Mouse (Mus musculus) c-Kit-positive CD71-positive TER-119-positive erythroid progenitor cells, embryonic 14.5 days (primary cell): ENCODE results near the gene Il11.

ENCODE experiments used
- DNase-seq: peaks from one replicate; pipeline ENCODE4 v3.0.0-alpha.2; 2013; ENCODE audit warnings: low spot score

The Il11 gene

DNA sequence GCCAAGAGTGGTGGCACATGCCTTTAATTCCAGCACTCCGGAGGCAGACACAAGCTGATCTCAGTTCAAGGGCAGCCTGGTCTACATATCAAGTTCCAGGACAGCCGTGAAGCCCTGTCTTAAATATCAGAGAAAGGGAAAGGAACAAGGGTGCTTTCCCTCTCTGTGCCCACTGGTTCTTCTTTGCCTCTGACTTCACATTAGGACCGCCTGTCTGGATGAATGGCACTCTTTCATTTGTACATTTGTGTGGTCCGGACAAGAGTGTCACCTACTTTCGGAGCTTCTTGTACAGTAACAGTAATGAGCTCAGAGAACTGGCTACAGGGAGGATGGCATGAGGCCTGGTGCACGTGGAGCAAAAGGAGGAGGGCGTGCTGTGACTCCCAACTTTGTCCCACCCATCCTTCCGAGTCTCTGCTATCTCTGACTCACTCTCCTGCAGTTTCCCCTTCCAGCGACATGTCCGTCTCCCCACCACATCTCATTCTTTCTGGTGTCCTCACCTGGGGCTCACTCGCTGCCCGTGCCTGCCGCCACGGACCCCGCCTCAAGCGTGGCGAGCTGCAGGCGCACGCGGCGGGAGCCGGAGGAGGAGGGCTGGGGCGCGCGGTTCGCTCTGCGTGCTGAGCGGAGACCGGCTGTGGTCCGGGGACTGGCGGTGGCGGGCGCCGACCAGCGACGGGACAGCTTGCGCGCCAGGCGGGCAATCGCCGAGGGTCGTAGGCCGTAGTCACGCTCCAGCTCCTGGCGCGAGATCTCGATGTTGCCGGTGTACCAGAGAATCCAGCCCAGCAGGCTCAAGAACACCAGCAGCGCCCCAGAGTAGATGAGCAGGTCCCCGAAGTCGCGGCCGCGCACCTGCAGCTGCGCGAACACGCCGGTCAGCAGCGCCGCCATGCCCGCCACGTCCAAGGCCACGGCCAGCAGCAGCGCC is 6.1 kb upstream of the Il11 start:
- DNase-seq, result peak; percentile 67

- DNase-seq, result no peak
Observed at GRCm38 (mm10) chr7:4783667-4784268, 1.1 kb upstream of the Il11 start.

DNA sequence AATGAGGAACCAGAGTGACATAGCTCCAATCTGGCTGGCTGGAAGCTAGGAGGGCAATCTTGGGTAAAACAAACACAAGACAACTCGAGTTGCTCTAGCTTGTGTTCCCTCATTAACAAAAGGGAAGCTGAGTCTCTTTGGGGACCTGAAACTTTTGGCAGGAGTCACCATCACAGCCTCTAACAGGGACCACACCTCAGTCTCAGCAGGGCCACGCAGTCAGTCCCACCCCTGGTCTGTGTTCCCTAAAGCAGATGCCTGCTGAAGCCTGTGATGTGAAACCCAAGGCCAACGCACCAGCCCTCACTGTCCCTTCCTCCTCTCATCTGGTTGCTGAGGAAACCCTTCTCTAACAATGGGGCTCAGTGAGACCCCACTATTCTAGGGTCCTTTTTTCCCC is 529 bp downstream of the Il11 start:
- DNase-seq, result no peak

GRCm38 (mm10) chr7:4779921-4780320 is 2.7 kb downstream of the Il11 start:
- DNase-seq, result no peak

DNA sequence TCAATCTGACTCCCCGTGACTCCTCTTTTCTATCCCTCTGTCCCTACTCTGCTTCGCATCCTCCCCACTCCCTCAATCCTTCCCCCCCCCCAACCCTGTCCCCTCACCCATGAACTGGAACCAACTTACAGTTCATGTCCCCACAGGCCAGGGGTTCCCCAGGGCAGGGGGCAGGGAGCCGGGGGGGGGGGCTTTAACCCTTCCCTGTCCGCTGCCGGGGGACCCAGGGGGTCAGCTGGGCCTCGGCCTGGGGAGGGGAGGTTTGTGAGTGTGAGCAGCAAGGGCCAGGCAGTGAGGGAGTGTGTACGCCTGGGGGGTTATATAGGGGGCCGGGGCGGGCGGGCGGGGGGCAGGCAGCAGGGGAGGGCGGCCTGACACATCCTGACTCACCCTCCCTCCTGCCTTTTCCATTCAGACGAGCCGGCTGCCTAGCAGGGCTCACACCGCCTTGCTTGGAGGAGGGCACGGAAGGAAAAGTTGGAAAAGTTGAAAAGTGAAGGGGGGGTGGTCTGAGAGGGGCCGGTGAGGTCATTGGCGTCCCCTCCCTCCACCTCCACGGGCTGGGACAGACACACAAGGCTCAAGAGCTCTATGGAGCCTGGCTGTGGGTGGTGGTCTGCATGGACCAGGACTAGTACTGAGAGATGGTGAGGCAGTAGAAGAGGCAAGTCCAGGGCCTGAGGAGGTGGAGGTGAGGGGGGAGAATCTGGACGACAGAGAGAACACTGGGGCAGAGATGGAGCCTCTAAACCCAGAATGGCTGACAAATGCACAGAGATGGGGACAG is 4.6 kb downstream of the Il11 start:
- no peak for DNase-seq

DNA sequence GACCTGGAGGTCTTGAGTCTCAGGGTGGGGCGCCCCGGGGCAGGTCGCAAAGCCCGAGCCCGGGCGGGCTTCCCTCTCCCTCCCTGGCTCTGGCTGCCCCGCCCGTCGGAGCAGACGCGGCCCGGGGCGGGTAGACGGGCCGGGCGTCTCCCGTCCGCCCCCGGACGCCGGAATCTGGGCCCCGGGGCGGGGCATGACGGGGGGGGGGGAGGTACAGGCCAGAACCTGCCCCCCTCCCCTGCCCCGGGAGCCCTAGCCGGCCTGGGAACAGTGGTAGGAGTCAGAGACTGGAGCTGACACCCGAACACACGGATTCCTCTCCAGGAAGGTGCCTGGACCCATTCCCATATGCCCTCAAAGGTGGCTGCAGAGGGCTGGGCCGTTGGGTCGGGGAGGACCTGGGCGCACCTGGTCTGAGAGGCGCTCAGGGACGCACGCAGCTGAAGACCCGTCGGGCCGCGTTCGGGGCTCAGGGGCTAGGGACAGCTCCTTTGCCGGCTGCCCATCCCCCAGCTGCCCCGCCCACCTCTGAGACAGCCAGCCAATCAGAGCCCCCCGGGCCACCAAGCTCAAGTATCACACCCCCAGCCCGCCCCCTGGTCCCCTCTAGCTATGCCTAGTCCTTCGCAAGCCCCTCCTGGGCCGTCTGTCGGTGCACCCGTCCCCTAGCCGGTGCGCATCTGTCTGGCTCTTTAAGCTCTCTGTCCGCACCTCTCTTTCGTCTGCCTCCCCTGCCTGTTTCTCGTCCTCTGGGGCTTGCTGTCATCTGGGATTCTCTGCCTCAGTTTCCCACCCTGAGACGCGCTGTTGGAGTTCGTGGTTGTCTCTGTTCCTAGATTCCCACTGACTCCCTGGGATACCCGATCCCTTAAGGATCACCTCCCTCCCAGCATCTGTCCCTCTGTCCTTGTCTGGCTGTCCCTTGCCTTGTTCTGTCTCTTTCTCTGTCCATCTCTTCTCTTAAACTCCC is 5.5 kb downstream of the Il11 start:
- no peak for DNase-seq

GRCm38 (mm10) chr7:4776131-4776530 is 6.5 kb downstream of the Il11 start:
- DNase-seq, result no peak

DNA sequence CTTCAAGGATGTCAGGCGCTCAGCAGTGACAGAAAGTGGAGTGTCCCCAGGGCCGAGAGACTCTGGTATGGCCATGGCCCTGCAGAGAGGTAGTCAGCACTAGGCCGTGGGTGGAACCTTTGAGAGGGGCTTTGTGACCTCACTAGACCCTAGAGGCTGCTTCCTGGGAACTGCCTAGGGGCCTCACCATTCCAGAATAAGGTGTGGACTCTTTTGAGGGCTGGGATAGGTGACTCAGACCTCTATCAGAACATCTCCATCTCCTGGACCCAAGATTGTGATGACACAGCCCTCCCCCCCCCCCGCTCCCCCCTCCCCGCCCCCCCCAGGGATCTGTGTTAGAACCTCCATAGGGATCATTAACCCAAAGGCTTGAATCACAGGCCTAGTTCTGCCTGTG is 11.5 kb downstream of the Il11 start, which contains the start of gene Fam71e2:
Fam71e2 (minus strand) TSS at position 101 of the 400 bp plus-strand sequence.
- DNase-seq, result no peak

- no peak for DNase-seq
Observed at GRCm38 (mm10) chr7:4764946-4765710, 17.5 kb downstream of the Il11 start.

GRCm38 (mm10) chr7:4759670-4760069 is 23.0 kb downstream of the Il11 start:
- no peak for DNase-seq

- peak; percentile 91 for DNase-seq
Observed at GRCm38 (mm10) chr7:4752821-4753570, 29.7 kb downstream of the Il11 start, which contains the start of gene Cox6b2. TSS of gene Cox6b2 (minus strand) at chr7:4753094.

DNA sequence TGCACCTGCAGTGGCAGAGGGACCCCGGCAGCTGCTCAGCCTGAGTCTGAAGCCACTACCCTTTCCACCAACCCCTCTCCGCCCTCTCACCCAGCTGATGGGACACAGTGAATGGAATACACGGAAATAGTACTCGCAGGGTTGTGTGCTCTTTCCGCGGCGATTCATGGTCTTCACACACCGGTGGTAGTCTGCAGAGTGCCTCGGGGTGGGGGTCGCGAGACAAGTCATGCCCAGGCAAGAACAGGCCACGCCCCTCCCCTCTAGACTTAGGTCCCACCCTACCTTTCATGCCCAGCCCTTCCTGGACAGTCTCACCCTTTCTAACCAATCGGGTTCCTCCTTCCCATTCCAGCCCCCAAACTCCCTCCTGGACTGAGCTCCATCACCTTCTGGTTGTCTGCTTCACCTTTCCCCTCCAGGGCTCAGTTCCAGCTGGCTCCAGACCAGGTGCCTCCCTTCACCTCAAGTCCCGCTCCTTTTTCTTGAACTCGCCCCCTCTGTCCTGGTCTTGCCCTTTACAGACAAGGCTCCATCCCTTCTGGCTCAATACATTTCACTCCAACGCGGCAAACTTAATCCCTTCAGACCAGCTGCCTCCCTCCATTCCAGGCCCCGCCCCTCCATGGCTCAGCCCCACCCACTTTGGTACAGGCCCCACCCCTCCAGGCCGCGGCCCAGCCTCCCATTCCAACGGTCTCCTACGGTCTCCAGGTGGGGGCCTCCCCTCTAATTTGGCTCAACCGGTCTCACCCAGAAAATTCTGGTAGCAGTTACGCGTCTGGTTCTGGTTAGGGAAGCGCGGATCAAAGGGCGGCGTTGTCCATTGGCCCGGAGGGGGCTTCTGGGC is 30.5 kb downstream of the Il11 start:
- DNase-seq, result peak; percentile 83

DNA sequence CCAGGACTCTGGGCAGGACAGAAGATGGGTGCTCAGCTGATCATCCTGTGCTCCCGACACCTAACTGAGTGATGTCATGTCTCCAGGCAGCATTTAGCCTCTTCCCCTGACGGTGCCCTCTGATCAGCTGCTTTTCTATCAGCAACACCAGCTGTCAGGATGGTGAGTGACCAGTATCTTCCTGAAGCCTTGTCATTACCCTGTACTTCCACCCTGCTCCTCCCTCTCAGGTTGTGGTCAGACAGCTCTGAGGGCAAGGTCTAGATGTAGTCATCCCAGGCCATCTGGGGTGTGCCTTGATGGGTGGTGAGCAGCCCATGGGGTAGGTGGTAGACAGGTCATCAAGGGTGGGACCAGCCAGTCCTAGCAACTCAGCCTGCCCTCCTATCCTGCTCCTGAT is 33.5 kb downstream of the Il11 start:
- DNase-seq, result no peak

DNA sequence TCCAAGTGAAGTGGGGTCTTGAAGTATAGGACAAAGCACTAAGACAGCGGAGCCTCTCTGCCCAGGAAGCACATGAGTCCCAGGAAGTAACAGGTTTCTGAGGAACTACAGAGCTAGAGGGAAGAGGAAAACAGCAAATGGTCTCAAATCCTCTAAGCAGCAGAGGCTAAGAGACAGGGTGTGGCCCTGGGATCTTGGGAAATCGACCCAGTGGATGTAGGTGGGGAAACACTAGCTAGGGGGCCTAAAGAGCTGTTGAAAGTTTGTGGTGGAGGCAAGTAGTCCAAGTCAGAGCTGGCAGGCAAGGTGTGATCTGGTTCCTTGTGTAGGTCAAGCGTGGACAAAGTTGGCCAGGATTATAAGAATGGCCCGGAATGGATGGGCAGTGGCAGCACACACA is 34.3 kb downstream of the Il11 start:
- no peak for DNase-seq

DNA sequence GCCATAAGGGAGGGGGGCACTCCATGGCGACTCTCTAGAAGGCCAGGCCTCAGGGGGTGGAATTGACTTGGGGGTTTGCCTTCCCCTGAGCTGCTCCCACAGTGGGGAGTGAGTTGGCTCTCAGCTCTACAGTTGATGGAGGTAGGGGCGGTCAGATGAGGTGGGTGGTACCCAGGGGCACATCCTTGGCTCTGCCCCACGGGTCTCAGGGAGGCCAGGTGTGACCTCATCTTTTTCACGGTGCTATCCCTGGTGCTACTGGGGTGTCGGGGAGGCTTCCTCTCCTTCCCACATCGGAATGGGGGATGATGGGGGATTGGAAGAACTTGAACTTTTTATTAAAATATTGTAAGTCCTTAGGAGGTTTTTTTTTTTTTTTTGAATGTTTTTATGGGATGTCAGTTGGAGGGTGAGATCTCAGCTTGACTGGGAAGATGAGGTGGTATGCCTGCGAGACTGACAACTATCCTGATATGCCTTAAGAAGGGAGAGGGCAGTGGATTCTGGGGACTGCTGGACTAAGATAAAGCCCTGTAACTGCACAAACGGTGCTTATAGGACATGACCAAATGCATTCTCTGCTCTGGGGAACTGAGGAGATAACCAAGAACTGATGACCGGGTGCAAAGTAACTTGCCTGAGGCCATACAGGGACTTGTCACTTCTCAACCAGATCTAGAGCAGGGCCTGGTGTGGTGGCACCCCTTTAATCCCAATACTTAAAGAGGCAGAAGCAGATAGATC is 35.3 kb downstream of the Il11 start:
- peak; percentile 83 for DNase-seq

DNA sequence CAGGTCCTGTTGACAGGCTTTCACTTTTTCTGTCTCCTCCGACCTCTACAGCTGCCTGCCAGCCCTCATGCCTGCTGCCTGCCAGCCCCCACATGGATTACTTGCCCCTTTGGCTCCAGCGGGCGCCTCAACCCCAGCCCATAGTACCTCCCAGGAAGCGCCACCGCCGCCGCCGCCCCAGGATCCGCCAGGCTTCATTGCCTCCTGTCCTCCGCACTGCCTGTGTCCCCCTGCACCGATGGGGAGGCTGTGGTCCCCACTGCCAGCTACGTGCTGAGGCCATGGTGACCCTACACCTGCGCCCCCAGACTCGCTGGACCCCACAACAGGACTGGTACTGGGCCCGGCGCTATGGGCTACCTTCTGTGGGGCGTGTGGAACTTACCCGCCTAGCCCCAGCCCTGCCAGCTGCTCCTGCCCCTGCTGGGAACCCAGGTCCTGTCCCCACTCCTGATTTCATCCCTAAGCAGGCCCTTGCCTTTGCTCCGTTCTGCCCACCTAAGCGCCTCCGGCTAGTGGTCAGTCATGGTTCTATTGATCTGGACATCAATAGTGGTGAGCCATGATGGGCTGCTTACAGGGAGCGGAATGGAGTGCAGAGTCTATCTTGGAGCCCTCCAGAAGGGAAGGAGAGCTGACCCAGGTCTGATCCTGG is 36.2 kb downstream of the Il11 start:
- no peak for DNase-seq

DNA sequence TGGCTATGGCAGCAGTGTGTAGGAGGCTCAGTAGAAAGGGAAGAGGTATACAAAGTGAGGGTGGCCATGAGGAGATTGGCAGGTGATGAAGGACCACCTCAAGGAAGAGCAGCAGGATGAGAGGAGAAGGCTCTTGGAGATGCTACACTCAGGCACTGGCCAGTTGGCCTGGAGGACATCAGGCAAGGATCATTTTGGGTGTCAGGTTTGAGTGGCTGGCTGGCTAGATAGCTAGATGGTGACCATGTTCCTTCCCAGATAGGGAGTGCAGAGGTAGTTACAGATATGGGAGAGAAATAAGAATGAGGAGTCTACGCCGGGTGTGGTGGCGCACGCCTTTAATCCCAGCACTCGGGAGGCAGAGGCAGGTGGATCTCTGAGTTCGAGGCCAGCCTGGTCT is 37.8 kb downstream of the Il11 start:
- DNase-seq, result no peak

- DNase-seq, result peak; percentile 87
Observed at GRCm38 (mm10) chr7:4743354-4743753, 39.3 kb downstream of the Il11 start.
